Mouse (Mus musculus): Measurements from ENCODE around the gene Icam4. TPM values are rescaled to one million over a fixed set of nuclear protein-coding genes. Genes with fewer than 3 reads are reported as not detected.

Gene Icam4
- total RNA-seq, 2 experiments from 2014 or later, result 38.9 to 40.0 TPM

DNA sequence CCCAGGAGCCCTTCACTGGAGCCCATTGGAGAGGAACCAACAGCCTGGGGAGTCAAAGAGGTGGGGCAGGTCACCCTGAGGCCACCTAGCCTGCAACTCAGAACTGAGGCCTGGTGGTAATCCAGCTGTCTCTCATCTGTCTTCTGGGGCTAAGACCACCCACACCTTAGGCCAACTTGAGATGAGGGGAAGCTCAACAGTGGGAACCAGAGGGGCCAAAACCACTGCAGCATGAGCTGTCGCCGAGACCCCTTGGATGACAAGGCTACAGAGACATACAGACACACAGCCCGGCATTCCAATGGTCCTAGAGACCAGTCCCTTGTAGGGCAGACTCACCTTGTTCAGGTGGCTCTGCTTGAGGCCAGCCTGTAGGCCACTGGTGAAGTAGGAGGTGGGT lies 46.5 kb downstream of the Icam4 start:
- ATAC-seq (replicated peaks; ENCODE audit: low FRiP score, low TSS enrichment, poor library complexity, severe bottlenecking), result no peak

Other genes starting within 250 kb of the Icam4 start
- not detected in 2 replicates for gene Col5a3, start 214.3 kb upstream of the Icam4 start, total RNA-seq (2014; fragmentation: Nextera tagmentation)
- gene Col5a3, start 214.3 kb upstream of the Icam4 start, total RNA-seq (2017), result not detected in 2 replicates
- gene Rdh8, start 210.9 kb upstream of the Icam4 start, total RNA-seq (2014; fragmentation: Nextera tagmentation), result not detected in 2 replicates
- not detected in 2 replicates for gene Rdh8, start 210.9 kb upstream of the Icam4 start, total RNA-seq (2017)
- gene A230050P20Rik, start 160.7 kb upstream of the Icam4 start, total RNA-seq (2014; fragmentation: Nextera tagmentation), result 37.9 and 44.3 TPM in 2 replicates
- gene A230050P20Rik, start 160.7 kb upstream of the Icam4 start, total RNA-seq (2017), result 11.9 and 24.0 TPM in 2 replicates
- gene Angptl6, start 149.6 kb upstream of the Icam4 start, total RNA-seq (2014; fragmentation: Nextera tagmentation), result 1.1 and 2.7 TPM in 2 replicates
- gene Angptl6, start 149.6 kb upstream of the Icam4 start, total RNA-seq (2017), result 0.42 TPM in 1 of 2 replicates, not detected in the other
- 127 and 174 TPM in 2 replicates for gene Ppan, start 141.2 kb upstream of the Icam4 start, total RNA-seq (2014; fragmentation: Nextera tagmentation)
- 154 and 175 TPM in 2 replicates for gene Ppan, start 141.2 kb upstream of the Icam4 start, total RNA-seq (2017)
- gene Eif3g, start 130.8 kb upstream of the Icam4 start, total RNA-seq (2014; fragmentation: Nextera tagmentation), result 308 and 325 TPM in 2 replicates
- gene Eif3g, start 130.8 kb upstream of the Icam4 start, total RNA-seq (2017), result 259 and 301 TPM in 2 replicates
- gene Dnmt1, start 69.5 kb upstream of the Icam4 start, total RNA-seq (2014; fragmentation: Nextera tagmentation), result 163 and 192 TPM in 2 replicates
- gene Dnmt1, start 69.5 kb upstream of the Icam4 start, total RNA-seq (2017), result 190 and 210 TPM in 2 replicates
- 1.7 and 3.4 TPM in 2 replicates for gene S1pr2, start 52.6 kb upstream of the Icam4 start, total RNA-seq (2014; fragmentation: Nextera tagmentation)
- gene S1pr2, start 52.6 kb upstream of the Icam4 start, total RNA-seq (2017), result 0.46 TPM in 1 of 2 replicates, not detected in the other
- gene Mrpl4, start 26.6 kb upstream of the Icam4 start, total RNA-seq (2014; fragmentation: Nextera tagmentation), result 66.2 and 78.8 TPM in 2 replicates
- gene Mrpl4, start 26.6 kb upstream of the Icam4 start, total RNA-seq (2017), result 23.7 and 43.3 TPM in 2 replicates
- 1.9 and 3.4 TPM in 2 replicates for gene Icam1, start 13.4 kb upstream of the Icam4 start, total RNA-seq (2014; fragmentation: Nextera tagmentation)
- gene Icam1, start 13.4 kb upstream of the Icam4 start, total RNA-seq (2017), result 3.6 TPM in 2 replicates
- gene Icam5, start 2.7 kb downstream of the Icam4 start, total RNA-seq (2014; fragmentation: Nextera tagmentation), result 1.1 and 1.2 TPM in 2 replicates
- 0.05 and 0.27 TPM in 2 replicates for gene Icam5, start 2.7 kb downstream of the Icam4 start, total RNA-seq (2017)
- 10.2 TPM in 1 of 2 replicates, not detected in the other for gene Zglp1, start 37.7 kb downstream of the Icam4 start, total RNA-seq (2014; fragmentation: Nextera tagmentation)
- 1.7 TPM in 1 of 2 replicates, not detected in the other for gene Zglp1, start 37.7 kb downstream of the Icam4 start, total RNA-seq (2017)
- 4.5 TPM in 1 of 2 replicates, not detected in the other for gene Gm49373, start 43.7 kb downstream of the Icam4 start, total RNA-seq (2014; fragmentation: Nextera tagmentation)
- gene Gm49373, start 43.7 kb downstream of the Icam4 start, total RNA-seq (2017), result not detected in 2 replicates
- gene Fdx1l, start 44.2 kb downstream of the Icam4 start, total RNA-seq (2014; fragmentation: Nextera tagmentation), result 66.9 and 79.7 TPM in 2 replicates
- 60.6 and 70.5 TPM in 2 replicates for gene Fdx1l, start 44.2 kb downstream of the Icam4 start, total RNA-seq (2017)
- 38.6 and 39.7 TPM in 2 replicates for gene Gm38431, start 62.6 kb downstream of the Icam4 start, total RNA-seq (2014; fragmentation: Nextera tagmentation)
- gene Gm38431, start 62.6 kb downstream of the Icam4 start, total RNA-seq (2017), result 5.9 and 15.6 TPM in 2 replicates
- gene Raver1, start 62.6 kb downstream of the Icam4 start, total RNA-seq (2014; fragmentation: Nextera tagmentation), result 66.3 and 81.1 TPM in 2 replicates
- 12.9 and 16.8 TPM in 2 replicates for gene Raver1, start 62.6 kb downstream of the Icam4 start, total RNA-seq (2017)
- gene Tyk2, start 101.9 kb downstream of the Icam4 start, total RNA-seq (2014; fragmentation: Nextera tagmentation), result 24.9 and 40.0 TPM in 2 replicates
- 13.2 and 14.4 TPM in 2 replicates for gene Tyk2, start 101.9 kb downstream of the Icam4 start, total RNA-seq (2017)
- gene Cdc37, start 120.6 kb downstream of the Icam4 start, total RNA-seq (2014; fragmentation: Nextera tagmentation), result 182 and 193 TPM in 2 replicates
- gene Cdc37, start 120.6 kb downstream of the Icam4 start, total RNA-seq (2017), result 385 and 442 TPM in 2 replicates
- gene Pde4a, start 136.3 kb downstream of the Icam4 start, total RNA-seq (2014; fragmentation: Nextera tagmentation), result 23.5 and 24.3 TPM in 2 replicates
- gene Pde4a, start 136.3 kb downstream of the Icam4 start, total RNA-seq (2017), result 2.2 and 3.8 TPM in 2 replicates
- gene Keap1, start 210.0 kb downstream of the Icam4 start, total RNA-seq (2014; fragmentation: Nextera tagmentation), result 25.3 and 27.2 TPM in 2 replicates
- 32.7 and 39.8 TPM in 2 replicates for gene Keap1, start 210.0 kb downstream of the Icam4 start, total RNA-seq (2017)
- 0.59 TPM in 1 of 2 replicates, not detected in the other for gene S1pr5, start 219.1 kb downstream of the Icam4 start, total RNA-seq (2014; fragmentation: Nextera tagmentation)
- gene S1pr5, start 219.1 kb downstream of the Icam4 start, total RNA-seq (2017), result 1.1 TPM in 1 of 2 replicates, not detected in the other
- gene Atg4d, start 235.9 kb downstream of the Icam4 start, total RNA-seq (2014; fragmentation: Nextera tagmentation), result 8.9 and 13.9 TPM in 2 replicates
- gene Atg4d, start 235.9 kb downstream of the Icam4 start, total RNA-seq (2017), result 11.9 and 25.7 TPM in 2 replicates

Data from megakaryocyte-erythroid progenitor cell, adult 5-6 weeks (primary cell).